Comparison of ENCODE assay signal across 13 mouse cellular contexts in the genomic region with DNA sequence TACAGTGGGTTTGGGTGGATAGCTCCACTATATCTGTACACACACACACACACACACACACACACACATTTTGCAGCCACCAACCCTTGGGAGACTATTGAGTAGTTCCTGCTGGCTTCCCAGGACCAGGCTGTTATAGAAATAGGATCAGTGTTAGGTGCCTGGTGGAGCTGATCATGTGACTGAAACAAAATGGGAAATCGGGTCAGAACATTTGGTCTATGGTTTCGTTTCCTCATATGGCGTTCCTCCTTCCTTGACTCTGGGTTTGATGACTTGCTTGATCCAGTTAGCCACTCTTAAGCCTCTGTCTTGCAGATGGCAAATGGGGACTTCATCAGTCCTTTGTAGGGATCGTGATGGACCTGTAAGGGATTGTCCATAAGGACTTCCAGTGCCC.
"Had no signal": no experiment of that assay in that cellular context is flagged by ENCODE, and none has a peak within 500 bp of the region (broad histone marks: within the 10 kb centered on the region; RNA-seq: fewer than 3 reads in every experiment).

No protein-coding gene starts in this region.

- H3K4me1 ChIP-seq: limb, embryonic 15.5 days; midbrain, embryonic 15.5 days; neural tube, embryonic 13.5 days had no signal

- H3K36me3 ChIP-seq: kidney, embryonic 15.5 days; limb, embryonic 15.5 days; midbrain, embryonic 15.5 days; neural tube, embryonic 13.5 days had no signal

- H3K4me3 ChIP-seq: kidney, embryonic 15.5 days; left cerebral cortex, adult 2 months; limb, embryonic 15.5 days; midbrain, embryonic 15.5 days; neural tube, embryonic 13.5 days had no signal

- ATAC-seq: midbrain, embryonic 15.5 days had no signal

- H3K27ac ChIP-seq: kidney, embryonic 15.5 days; left cerebral cortex, adult 2 months; limb, embryonic 15.5 days; liver, embryonic 14.5 days; midbrain, embryonic 15.5 days; neural tube, embryonic 13.5 days had no signal

- DNase-seq: kidney, adult 11 months; kidney, postnatal 14 days; lung, adult 18-20 months; lung, postnatal 4 days; retina, postnatal 1 day; right cerebral cortex, postnatal 14 days; thymus, postnatal 4 days had no signal

- H3K27me3 ChIP-seq: kidney, embryonic 15.5 days; limb, embryonic 15.5 days; midbrain, embryonic 15.5 days; neural tube, embryonic 13.5 days had no signal
